Comparison of ENCODE assay signal across 8 mouse cellular contexts in genomic region chr11:74634490-74635275, GRCm38 (mm10). TPM values are rescaled to one million over a fixed set of nuclear protein-coding genes. Genes with fewer than 3 reads are reported as not detected.
DNase-seq lines count a peak whose midpoint lies in the region; ATAC-seq and TF ChIP-seq lines count a peak whose summit lies in the region.

No protein-coding gene starts in this region.

- H3K4me1 ChIP-seq in hindbrain, embryonic 14.5 days (replicated peaks; ENCODE audit: control insufficient read depth, insufficient read depth, low read length): peaks cover 14% of the 10 kb centered on the region
- peaks cover 8% of the 10 kb centered on the region for H3K4me1 ChIP-seq in hindbrain, embryonic 16.5 days (ENCODE audit: control insufficient read depth, insufficient read depth, low read depth, low read length)
- 0 out of 2 replicates have a peak, but pooled peaks cover 3% of the 10 kb centered on the region for H3K4me1 ChIP-seq in embryonic fibroblast, embryonic 13.5 days (ENCODE audit: control insufficient read depth, insufficient read depth, low read length)
- peaks cover 7% of the 10 kb centered on the region for H3K4me1 ChIP-seq in testis, adult 2 months (ENCODE audit: control insufficient read depth, insufficient read depth, low read length)

- H3K9me3 ChIP-seq in hindbrain, embryonic 14.5 days (ENCODE audit: control insufficient read depth, low read length): no peaks in the 10 kb centered on the region
- H3K9me3 ChIP-seq in hindbrain, embryonic 16.5 days (ENCODE audit: control insufficient read depth, low read length): no peaks in the 10 kb centered on the region

- no peak overlapping the region for H3K27ac ChIP-seq in hindbrain, embryonic 14.5 days
- H3K27ac ChIP-seq in hindbrain, embryonic 16.5 days (ENCODE audit: low read depth, low read length): no peak overlapping the region
- no peak overlapping the region for H3K27ac ChIP-seq in embryonic fibroblast, embryonic 13.5 days (ENCODE audit: insufficient read depth, low read length)
- no peak overlapping the region for H3K27ac ChIP-seq in testis, adult 2 months (ENCODE audit: control insufficient read depth, insufficient read depth, low read depth, low read length)

- no peak overlapping the region for H3K4me3 ChIP-seq in hindbrain, embryonic 14.5 days (replicated peaks; ENCODE audit: low read length)
- H3K4me3 ChIP-seq in hindbrain, embryonic 16.5 days (ENCODE audit: low read length): no peak overlapping the region
- H3K4me3 ChIP-seq in embryonic fibroblast, embryonic 13.5 days (ENCODE audit: insufficient read depth, low read length): no peak overlapping the region
- no peak overlapping the region for H3K4me3 ChIP-seq in testis, adult 2 months (ENCODE audit: control insufficient read depth, low read depth, low read length)

- H3K4me2 ChIP-seq in hindbrain, embryonic 14.5 days (replicated peaks): no peak overlapping the region
- H3K4me2 ChIP-seq in hindbrain, embryonic 16.5 days (ENCODE audit: low read length): no peak overlapping the region

- H3K9ac ChIP-seq in hindbrain, embryonic 14.5 days: no peak overlapping the region
- no peak overlapping the region for H3K9ac ChIP-seq in hindbrain, embryonic 16.5 days (ENCODE audit: low read depth, low read length)

- WGBS in hindbrain, embryonic 14.5 days: 66% methylated on average over 5 of the region's 5 CpGs
- WGBS in hindbrain, embryonic 16.5 days: 68% methylated on average over 5 of the region's 5 CpGs

- ATAC-seq in hindbrain, embryonic 14.5 days (ENCODE audit: low FRiP score): no peak
- ATAC-seq in hindbrain, embryonic 16.5 days: no peak
- ATAC-seq in megakaryocyte, adult 5-6 weeks (ENCODE audit: poor library complexity, severe bottlenecking): peak; percentile 69

- no peak for TF ChIP-seq POLR2A in embryonic fibroblast, embryonic 13.5 days (IDR thresholded peaks at IDR 0.05; ENCODE audit: low read depth, low read length)
- TF ChIP-seq POLR2A in testis, adult 2 months (IDR thresholded peaks at IDR 0.05; ENCODE audit: control insufficient read depth, low read depth, low read length): no peak

- peak; percentile 29; the same call in 1 of the 2 replicates for TF ChIP-seq CTCF in embryonic fibroblast, embryonic 13.5 days (IDR thresholded peaks at IDR 0.05; ENCODE audit: borderline replicate concordance, insufficient read depth, low read length)
- peak; percentile 69; the same call in 1 of the 2 replicates for TF ChIP-seq CTCF in testis, adult 2 months (IDR thresholded peaks at IDR 0.05; ENCODE audit: control insufficient read depth, insufficient read depth, insufficient replicate concordance, low read depth, low read length)

- peak; percentile 86 for DNase-seq in hindbrain, embryonic 14.5 days (ENCODE audit: low spot score)
- DNase-seq in CD8-positive naive resting alpha-beta T cell, adult 2 months (ENCODE audit: low read depth in 2 of 2, low spot score in 2 of 2): peak; percentile 58 to 70
- DNase-seq in brain, adult 2 months (ENCODE audit: low read depth, low spot score): peak; percentile 89
- peak; percentile 78 for DNase-seq in layer of hippocampus, adult 11-12 months (ENCODE audit: low spot score)

- H3K36me3 ChIP-seq in hindbrain, embryonic 14.5 days (replicated peaks; ENCODE audit: control insufficient read depth, insufficient read depth): peaks cover 20% of the 10 kb centered on the region
- peaks cover 5% of the 10 kb centered on the region; the same call in 1 of the 2 replicates for H3K36me3 ChIP-seq in hindbrain, embryonic 16.5 days (ENCODE audit: control insufficient read depth, insufficient read depth, low read length)
- no peaks in the 10 kb centered on the region for H3K36me3 ChIP-seq in testis, adult 2 months (ENCODE audit: control insufficient read depth, insufficient read depth, low read length)

- H3K27me3 ChIP-seq in hindbrain, embryonic 14.5 days (ENCODE audit: control insufficient read depth, insufficient read depth, low read length): 0 out of 2 replicates have a peak, but pooled peaks cover 12% of the 10 kb centered on the region
- no peaks in the 10 kb centered on the region for H3K27me3 ChIP-seq in hindbrain, embryonic 16.5 days (replicated peaks; ENCODE audit: control insufficient read depth, insufficient read depth, low read length)
- no peaks in the 10 kb centered on the region for H3K27me3 ChIP-seq in testis, adult 2 months (ENCODE audit: control insufficient read depth, insufficient read depth, low read length)

RNA-seq across cellular contexts. Expression of gene Cluh, which starts 14.6 kb away (rescaled TPM):
- 18.4 and 19.0 TPM in 2 replicates for polyA plus RNA-seq in hindbrain, embryonic 14.5 days (2014; fragmentation: Nextera tagmentation; extraction: Ambion mirVana)
- 18.7 and 22.7 TPM in 2 replicates for polyA plus RNA-seq in hindbrain, embryonic 16.5 days (2015; fragmentation: Nextera tagmentation; extraction: Ambion mirVana)
- 32.6 and 36.4 TPM in 2 replicates for polyA plus RNA-seq in embryonic fibroblast, embryonic 13.5 days (2011; ENCODE audit: insufficient read length, low read depth, missing spikeins)
- total RNA-seq in megakaryocyte, adult 5-6 weeks (2015): 11.9 and 13.7 TPM in 2 replicates
- 13.3 and 13.7 TPM in 2 replicates for total RNA-seq in megakaryocyte, adult 5-6 weeks (2017)
- 37.1 and 40.6 TPM in 2 replicates for polyA plus RNA-seq in testis, adult 2 months (2012; rRNA removed)

RNA-seq across cellular contexts. Expression of gene Ccdc92b, which starts 15.3 kb away (rescaled TPM):
- polyA plus RNA-seq in hindbrain, embryonic 14.5 days (2014; fragmentation: Nextera tagmentation; extraction: Ambion mirVana): 3.5 and 5.0 TPM in 2 replicates
- polyA plus RNA-seq in hindbrain, embryonic 16.5 days (2015; fragmentation: Nextera tagmentation; extraction: Ambion mirVana): 2.5 and 2.9 TPM in 2 replicates
- not detected in 2 replicates for polyA plus RNA-seq in embryonic fibroblast, embryonic 13.5 days (2011; ENCODE audit: insufficient read length, low read depth, missing spikeins)
- total RNA-seq in megakaryocyte, adult 5-6 weeks (2015): 0.05 and 0.27 TPM in 2 replicates
- total RNA-seq in megakaryocyte, adult 5-6 weeks (2017): not detected in 2 replicates
- 0.79 and 0.82 TPM in 2 replicates for polyA plus RNA-seq in testis, adult 2 months (2012; rRNA removed)

RNA-seq across cellular contexts. Expression of gene Rap1gap2, which starts 24.0 kb away (rescaled TPM):
- 11.2 and 12.0 TPM in 2 replicates for polyA plus RNA-seq in hindbrain, embryonic 14.5 days (2014; fragmentation: Nextera tagmentation; extraction: Ambion mirVana)
- polyA plus RNA-seq in hindbrain, embryonic 16.5 days (2015; fragmentation: Nextera tagmentation; extraction: Ambion mirVana): 13.7 and 15.0 TPM in 2 replicates
- polyA plus RNA-seq in embryonic fibroblast, embryonic 13.5 days (2011; ENCODE audit: insufficient read length, low read depth, missing spikeins): 7.3 and 12.1 TPM in 2 replicates
- 22.2 and 22.3 TPM in 2 replicates for total RNA-seq in megakaryocyte, adult 5-6 weeks (2015)
- total RNA-seq in megakaryocyte, adult 5-6 weeks (2017): 33.9 and 34.3 TPM in 2 replicates
- 3.4 and 5.0 TPM in 2 replicates for polyA plus RNA-seq in testis, adult 2 months (2012; rRNA removed)
